Mouse (Mus musculus) urinary bladder, postnatal 36 days (tissue): Measurements from ENCODE around the gene D630045J12Rik.

Experiments
- DNase-seq, 2 experiments: peaks; one replicate each; pipeline ENCODE4 v3.0.0; 2022; ENCODE audit warnings: low spot score in 2 of 2, mixed read lengths in 1 of 2

The D630045J12Rik gene

GRCm38 (mm10) chr6:38242295-38242830 is 11.4 kb downstream of the D630045J12Rik start:
- DNase-seq = no peak

- no peak for DNase-seq
Observed at GRCm38 (mm10) chr6:38241508-38241907, 12.3 kb downstream of the D630045J12Rik start.

DNA sequence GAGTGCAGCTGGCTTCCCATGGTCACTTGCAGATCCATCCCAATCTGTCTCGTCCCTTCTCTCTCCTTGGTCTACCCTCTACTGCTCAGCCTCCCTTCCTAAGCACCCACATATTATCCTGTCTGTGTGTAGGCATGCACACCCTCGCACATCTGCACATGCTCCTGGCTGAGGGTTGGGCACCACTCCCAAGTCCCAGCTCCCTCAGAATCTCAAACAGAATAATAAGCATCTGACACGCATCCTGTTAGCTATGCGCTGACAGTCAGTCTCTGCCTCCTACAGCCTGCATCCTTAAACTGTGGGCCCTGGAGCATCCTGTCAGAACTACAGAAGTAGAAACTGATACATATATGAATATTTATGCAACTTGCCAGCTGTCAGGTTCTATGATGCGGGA is 13.2 kb downstream of the D630045J12Rik start:
- no peak for DNase-seq

- DNase-seq = no peak
Observed at GRCm38 (mm10) chr6:38238382-38238781, 15.4 kb downstream of the D630045J12Rik start.

GRCm38 (mm10) chr6:38235991-38236658 is 17.7 kb downstream of the D630045J12Rik start:
- DNase-seq = no peak

DNA sequence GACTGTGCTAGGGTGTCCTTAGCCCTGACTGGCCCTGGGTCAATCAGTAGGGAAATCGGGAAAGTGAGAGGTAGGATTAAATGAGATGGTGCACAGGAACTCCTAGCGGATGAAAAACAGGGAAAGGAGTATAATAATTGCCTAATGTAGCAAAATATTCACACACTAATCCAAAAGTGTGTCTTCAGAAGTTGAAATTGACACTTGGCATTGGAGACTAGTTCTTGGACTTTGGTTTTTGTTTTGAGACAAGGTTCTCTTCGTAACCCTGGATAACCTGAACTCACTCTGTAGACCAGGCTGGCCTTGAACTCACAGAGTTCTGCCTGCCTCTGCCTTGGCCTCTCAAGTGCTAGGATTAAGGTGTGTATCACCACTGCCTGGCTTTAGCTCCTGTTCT is 20.0 kb downstream of the D630045J12Rik start:
- no peak for DNase-seq

GRCm38 (mm10) chr6:38232917-38233316 is 20.9 kb downstream of the D630045J12Rik start:
- DNase-seq = no peak

- DNase-seq = no peak
Observed at GRCm38 (mm10) chr6:38231994-38232393, 21.8 kb downstream of the D630045J12Rik start.

DNA sequence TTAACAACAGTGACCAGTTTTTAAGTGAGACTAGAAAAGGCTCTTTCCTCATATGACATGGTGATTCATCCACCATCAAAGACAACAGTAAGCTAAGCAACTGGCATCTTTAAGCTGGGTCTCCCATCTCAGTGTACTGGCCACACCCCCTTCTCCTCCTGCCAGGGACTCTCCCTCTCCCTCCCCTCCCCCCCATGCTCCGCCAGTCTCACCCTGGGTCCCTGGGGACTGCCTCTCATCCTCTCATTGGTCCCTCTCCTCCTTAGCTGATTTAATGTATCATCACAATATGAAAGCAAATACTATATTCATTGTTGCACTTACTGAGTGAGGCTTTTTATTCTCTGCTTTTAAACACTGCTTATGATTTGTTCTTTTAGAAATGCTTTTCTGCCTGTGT is 29.7 kb downstream of the D630045J12Rik start:
- DNase-seq = no peak

GRCm38 (mm10) chr6:38219261-38219660 is 34.5 kb downstream of the D630045J12Rik start:
- no peak for DNase-seq

- no peak for DNase-seq
Observed at GRCm38 (mm10) chr6:38215448-38216110, 38.2 kb downstream of the D630045J12Rik start.

GRCm38 (mm10) chr6:38207621-38208020 is 46.2 kb downstream of the D630045J12Rik start:
- DNase-seq = no peak

DNA sequence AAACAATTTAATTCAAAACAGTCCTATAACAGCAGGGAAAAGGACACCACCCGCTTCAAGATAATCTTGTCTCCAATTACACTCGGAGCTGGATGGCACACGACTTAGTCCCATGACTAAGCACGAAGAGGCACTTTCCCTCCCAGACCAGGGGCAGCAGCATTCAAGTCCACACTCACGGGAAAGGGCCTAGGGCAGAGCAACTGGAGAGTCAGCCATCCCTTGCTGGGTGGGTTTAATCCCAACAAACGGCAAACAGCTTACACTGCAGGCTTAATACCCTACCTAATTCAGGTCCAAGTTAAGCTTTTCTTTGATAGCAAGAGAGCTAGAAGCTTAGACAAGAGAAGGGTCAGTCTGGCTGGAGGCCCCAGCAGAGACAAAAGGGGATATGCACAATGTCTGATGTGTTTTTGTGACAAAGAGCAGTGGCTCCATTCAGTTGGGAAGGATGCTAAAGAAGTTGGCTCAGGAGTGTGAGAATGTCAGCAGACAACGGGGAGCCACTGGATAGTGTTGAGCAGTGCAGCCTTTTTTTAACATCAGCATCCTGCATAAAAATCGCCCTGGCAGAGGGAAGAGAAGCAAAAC is 46.8 kb downstream of the D630045J12Rik start:
- DNase-seq = no peak

DNA sequence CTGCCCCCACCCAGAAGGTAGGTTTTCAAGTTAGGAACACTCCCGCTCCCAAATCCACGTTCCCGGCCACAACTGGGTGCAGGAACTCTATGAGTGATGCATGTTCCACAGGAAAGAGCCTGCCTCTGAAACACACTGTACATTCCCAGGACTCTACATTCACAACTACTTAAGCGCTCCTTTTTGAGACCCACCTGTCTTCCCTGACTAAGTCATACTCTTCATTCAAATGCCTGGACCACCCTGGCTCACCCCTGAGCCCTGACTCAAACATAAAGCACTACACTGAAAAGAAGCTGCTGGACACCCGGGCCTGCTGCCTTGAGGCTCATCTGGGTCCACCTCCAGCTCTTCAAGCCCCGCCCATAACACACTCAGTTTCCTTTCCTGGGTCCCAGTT is 48.4 kb downstream of the D630045J12Rik start:
- DNase-seq = no peak

DNA sequence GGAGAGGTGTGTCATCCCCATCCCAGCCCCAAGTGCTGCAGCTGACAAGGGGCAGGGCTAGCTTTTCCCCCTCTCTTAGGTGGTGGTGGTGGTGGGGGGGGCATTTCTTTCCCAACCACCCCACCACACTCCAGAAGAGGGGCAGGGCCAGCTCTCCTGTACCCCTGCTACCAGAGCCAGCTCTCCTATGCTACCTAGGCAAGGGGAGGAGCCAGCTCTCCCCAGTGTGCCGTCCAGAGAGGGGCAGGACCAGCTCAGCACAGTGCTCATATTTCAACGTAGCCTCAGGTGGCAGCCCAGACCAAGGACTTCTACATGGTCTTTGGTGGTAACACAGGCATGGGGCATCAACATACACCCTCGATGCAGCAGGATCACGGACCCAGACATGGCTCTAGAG is 50.0 kb downstream of the D630045J12Rik start:
- DNase-seq = no peak

- no peak for DNase-seq
Observed at GRCm38 (mm10) chr6:38202816-38203215, 51.0 kb downstream of the D630045J12Rik start.

DNA sequence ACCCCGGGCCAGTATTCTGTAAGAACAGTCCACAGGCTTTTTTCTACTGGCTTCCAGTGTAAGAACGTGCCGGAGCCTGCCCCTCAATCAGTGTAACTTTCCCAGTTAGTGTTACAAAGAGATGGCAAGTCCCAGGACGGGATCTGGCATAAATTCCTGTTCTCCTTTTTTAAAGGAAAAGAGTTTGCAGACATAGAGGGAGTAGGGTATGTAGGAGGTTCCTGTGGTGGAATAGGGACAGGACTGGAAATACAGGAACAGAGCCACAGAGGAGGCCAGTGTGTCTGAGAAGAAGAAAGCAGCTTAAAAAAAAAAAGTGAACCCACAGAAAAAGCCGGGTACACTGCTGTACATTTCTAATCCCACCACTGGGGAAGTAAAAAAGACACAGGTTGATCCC is 52.3 kb downstream of the D630045J12Rik start:
- DNase-seq = no peak

GRCm38 (mm10) chr6:38199599-38199998 is 54.2 kb downstream of the D630045J12Rik start:
- no peak for DNase-seq

- DNase-seq = no peak
Observed at GRCm38 (mm10) chr6:38198727-38199126, 55.1 kb downstream of the D630045J12Rik start.

DNA sequence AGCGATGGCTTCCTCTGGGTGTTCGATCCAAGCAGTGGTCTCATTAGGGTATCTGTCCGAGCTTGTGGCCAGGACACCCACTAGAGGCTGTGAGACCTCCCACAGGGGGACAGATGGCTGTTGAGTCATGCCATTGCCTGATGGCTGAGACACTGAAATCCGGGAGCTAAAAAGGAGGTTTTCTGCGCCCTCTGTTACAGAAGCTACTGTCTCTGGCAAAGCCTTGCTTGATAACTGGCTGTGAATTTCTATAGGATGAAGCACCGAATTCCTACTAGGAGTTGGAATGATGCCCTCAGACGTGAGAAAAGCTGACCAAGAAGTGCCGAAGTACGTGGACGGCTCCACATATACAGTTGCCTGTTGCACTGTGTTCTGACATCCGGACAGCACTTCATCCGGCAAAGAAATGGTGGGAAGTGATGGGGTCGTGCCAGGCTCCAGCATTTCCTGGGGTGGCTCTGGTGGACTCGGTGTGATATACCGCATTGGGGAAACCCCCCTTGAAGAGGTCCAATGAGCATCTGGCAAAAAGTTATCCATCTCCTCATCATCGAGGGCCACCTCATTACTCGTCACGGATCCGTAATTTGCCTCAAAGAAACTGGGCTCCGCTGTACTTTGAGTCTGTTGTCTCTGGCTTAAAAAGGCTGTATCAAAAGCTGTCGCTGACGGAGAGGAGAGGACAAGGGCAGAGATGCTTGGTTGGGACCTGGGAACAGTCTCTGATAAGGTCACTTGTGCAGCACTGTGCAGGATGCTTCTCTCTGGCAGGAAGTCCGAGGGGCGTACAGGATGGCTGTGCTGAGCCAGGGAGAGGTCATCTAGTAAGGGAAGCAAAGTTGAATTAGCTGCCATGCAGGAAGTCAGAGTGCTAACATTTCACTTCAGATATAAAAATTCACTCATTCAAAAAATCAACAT is 57.3 kb downstream of the D630045J12Rik start:
- no peak for DNase-seq

GRCm38 (mm10) chr6:38195306-38195705 is 58.5 kb downstream of the D630045J12Rik start:
- no peak for DNase-seq

- no peak for DNase-seq
Observed at GRCm38 (mm10) chr6:38194046-38194445, 59.8 kb downstream of the D630045J12Rik start.
